Mouse (Mus musculus) E14TG2a.4 (cell line): ENCODE results near the gene Dennd4a.

Source experiments
- CTCF ChIP-seq: conservative IDR thresholded peaks from 2 replicates; pipeline ENCODE4 v1.5.1; 2014; ENCODE audit warnings: low read length
- NANOG ChIP-seq: IDR thresholded peaks from 2 replicates; pipeline ENCODE4 v1.6.1; 2014; ENCODE audit warnings: borderline replicate concordance, low read length, mixed read lengths

DNA sequence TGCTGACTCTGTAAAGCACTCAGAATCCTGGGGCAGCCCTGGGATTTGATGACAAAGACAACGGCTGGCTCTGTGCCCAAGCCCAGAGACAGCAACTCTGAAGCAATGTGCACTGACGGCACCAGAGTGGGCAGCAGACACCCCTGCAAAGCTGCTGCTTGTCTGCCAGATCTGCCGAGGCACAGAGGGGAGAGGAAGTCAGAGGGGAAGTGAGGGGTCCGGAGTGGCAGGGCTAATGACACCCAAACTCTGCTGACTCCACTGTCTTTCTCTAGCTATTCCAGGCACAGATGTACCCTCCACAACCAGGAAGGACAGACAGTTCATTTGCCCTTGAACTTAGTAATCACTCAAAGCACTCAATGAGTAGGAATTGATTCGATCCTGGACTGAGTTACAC lies 39.9 kb upstream of the Dennd4a start:
- no peak for TF ChIP-seq CTCF
- TF ChIP-seq NANOG: no peak
